Mouse (Mus musculus) c-Kit-positive CD71-positive TER-119-negative erythroid progenitor cells, embryonic 14.5 days (primary cell): Measurements from ENCODE around the gene Fstl4.

ENCODE experiments used
- DNase-seq: peaks from one replicate; pipeline ENCODE4 v3.0.0-alpha.2; 2013; ENCODE audit warnings: low read depth

The Fstl4 gene

GRCm38 (mm10) chr11:53019509-53019908, 255.1 kb downstream of the Fstl4 start:
- DNase-seq: no peak

GRCm38 (mm10) chr11:53024403-53024802, 260.0 kb downstream of the Fstl4 start:
- no peak for DNase-seq

- DNase-seq: no peak
These were observed 261.3 kb downstream of the Fstl4 start for GRCm38 (mm10) chr11:53025686-53026085.

GRCm38 (mm10) chr11:53028421-53029168, 264.2 kb downstream of the Fstl4 start:
- DNase-seq: no peak

DNA sequence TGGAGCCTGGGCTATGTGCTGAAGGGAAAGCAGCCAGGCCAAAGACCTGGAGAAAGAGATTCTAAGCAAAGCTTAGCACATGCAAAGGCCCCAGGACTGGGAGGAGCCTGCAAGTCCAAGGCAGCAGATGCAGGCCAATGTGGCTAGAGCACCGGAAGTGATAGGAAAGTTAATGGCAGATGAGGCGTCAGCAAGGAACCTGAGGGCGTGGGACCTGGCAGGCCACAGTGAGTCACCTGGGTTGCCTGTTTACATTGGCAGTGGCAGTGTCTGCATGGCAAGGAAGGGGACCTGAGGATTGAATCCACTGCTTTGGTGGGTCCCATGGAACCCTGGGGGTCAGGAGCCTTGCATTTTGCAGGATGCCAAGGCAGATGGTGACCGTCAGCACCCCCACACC, 267.3 kb downstream of the Fstl4 start:
- no peak for DNase-seq

GRCm38 (mm10) chr11:53032336-53032735, 267.9 kb downstream of the Fstl4 start:
- DNase-seq: peak; percentile 20

GRCm38 (mm10) chr11:53035414-53035813, 271.0 kb downstream of the Fstl4 start:
- no peak for DNase-seq

- DNase-seq: no peak
These were observed 282.4 kb downstream of the Fstl4 start for GRCm38 (mm10) chr11:53046850-53047249.

- no peak for DNase-seq
These were observed 289.7 kb downstream of the Fstl4 start for GRCm38 (mm10) chr11:53054151-53054550.

GRCm38 (mm10) chr11:53055896-53056295, 291.5 kb downstream of the Fstl4 start:
- DNase-seq: no peak

- no peak for DNase-seq
These were observed 292.3 kb downstream of the Fstl4 start for GRCm38 (mm10) chr11:53056781-53057180.

DNA sequence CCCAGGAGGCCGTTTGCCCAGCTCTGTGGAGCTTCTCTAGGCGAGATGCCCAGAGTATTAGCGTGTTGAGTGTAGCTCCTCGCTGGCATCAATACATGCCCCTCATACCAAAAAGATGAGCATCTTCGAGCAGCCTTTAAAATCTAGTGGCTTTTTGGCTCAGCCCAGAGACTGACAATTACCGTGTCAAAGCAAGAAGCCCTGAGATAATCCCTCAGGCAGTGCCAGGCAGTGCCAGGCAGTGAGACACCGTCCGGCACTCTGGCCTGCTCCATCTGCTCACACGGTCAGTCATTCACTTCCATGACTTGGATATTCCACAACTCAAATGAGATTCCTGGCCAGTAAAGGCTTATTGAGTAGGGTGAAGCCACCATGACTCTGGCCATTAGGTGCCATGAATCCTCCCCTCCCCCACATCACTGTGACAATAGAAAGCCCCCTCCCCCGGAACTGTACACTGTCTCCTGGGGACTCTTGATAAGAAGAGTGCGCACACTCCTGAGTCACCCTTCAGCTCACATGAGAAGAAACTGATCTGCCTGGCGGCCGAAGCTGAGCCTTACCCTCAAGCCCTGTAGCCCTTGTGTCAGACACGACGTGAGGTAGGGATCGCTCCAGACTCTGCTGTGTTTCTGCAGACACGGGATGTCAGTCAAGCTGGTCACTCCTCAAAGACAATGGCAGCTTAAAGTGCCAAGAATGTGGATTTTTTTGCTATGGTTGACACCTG, 293.6 kb downstream of the Fstl4 start:
- no peak for DNase-seq

DNA sequence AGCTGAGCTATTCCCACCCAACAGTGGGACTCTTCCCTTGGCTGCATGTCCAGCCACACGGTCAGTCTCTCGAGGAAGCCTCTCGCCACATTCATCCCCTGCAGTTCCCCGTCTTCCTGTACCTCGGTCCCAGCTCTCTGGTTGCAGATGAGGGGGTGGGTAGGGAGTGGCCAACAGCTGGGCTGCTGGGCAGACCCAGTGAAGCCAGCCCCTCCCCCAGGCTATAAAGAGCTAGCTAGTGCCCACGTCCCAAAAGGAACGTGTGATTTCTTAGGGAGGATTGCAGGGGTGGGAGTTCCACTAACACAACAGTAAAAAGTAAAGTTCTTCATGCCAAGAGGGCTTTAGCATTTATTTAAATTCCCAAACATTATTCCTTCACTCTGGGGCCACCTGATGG, 294.1 kb downstream of the Fstl4 start:
- no peak for DNase-seq

GRCm38 (mm10) chr11:53067699-53068478, 303.5 kb downstream of the Fstl4 start:
- no peak for DNase-seq

GRCm38 (mm10) chr11:53068479-53069065, 304.1 kb downstream of the Fstl4 start:
- DNase-seq: no peak

GRCm38 (mm10) chr11:53069751-53070150, 305.3 kb downstream of the Fstl4 start:
- no peak for DNase-seq

GRCm38 (mm10) chr11:53071602-53072001, 307.2 kb downstream of the Fstl4 start:
- no peak for DNase-seq

DNA sequence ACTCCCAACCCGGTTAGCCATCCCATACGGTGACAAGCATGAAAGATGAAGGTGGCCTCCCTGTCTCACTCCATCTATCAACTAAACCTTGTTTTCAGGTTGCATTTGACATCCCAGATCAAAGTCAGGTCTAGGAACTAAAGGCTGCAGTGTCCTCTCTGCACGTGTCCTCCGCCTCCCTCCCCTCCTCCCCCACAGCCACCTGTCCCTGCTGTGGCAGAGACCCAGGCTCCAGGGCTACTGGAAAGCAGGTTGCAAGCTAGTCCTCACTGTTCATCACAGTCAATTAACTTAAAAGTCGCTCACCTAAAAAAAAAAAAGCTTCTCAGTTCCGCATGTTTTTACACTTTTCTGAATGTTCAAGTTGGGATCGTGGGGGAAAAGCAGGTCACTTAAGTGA, 313.2 kb downstream of the Fstl4 start:
- no peak for DNase-seq

DNA sequence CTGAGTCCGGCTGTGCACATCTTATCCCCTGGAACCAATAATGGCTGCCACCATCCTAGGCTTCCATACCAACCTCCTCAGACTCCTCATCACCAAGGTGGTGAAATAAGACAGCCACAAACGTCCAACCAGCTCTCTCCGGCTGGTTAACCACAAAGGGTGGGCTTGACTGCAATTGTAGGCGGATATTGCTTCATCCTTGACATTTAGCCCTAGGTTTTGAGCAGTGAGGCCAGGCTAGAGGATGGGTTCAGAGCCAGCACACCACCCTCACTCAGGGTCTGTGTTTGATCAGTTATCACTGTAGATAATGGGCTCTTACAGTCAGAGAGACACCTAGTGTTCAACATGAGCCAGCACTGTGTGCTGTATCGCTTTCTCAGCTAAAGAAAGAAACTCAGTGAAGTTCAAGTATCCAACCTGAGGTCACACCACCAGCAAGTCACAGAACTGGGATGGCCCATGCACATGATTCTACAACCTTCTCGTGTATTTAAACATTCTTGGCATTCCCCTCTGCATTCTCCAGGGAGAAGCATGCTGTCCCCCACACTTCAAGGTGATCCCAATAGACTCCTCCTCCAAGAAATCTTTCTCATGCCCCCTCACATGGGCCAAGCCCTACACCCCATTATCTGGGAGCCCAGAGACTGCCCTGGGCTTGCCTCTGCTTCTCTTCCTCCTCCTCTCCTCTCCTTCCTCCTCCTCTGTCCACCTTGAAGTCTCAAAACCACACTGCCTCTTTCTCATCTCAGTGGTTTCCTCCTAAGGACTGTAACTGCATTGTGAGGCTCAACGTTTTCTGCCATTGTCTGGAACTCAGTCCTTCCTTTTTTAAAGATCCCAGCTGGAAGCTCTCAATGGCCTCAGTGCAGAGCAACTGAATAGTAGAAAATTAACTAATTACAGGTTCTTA, 314.2 kb downstream of the Fstl4 start:
- DNase-seq: no peak

GRCm38 (mm10) chr11:53081310-53081709, 316.9 kb downstream of the Fstl4 start:
- DNase-seq: no peak

DNA sequence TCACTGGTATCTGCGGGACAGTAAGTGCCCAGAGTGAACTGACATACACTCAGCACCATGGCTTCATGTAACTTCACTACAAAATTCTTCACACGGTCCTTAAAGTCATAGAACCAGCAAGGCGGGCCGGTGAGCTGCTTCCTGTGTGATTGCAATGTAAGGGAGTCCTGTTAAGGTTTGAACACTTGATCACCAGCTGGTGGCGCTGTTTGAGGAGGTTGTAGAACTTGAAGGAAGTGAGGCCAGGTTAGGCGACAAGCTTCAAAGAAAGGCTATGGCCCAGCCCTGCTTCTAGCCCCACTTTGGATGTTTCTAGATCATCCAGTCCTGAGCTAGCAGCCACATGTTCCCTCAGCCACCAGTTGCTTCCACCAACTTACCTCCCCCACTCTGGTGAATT, 320.9 kb downstream of the Fstl4 start:
- peak; percentile 9 for DNase-seq
